Mouse (Mus musculus) naive thymus-derived CD4-positive, alpha-beta T cell, adult 2 months (primary cell): ENCODE results near the gene Zc3h12d.
A peak's percentile ranks its signal among the peaks of the same experiment; 100 is the strongest.

Experiments
- DNase-seq: peaks from one replicate; pipeline ENCODE4 v3.0.0-alpha.2; 2011; ENCODE audit warnings: low read depth

Gene Zc3h12d

DNA sequence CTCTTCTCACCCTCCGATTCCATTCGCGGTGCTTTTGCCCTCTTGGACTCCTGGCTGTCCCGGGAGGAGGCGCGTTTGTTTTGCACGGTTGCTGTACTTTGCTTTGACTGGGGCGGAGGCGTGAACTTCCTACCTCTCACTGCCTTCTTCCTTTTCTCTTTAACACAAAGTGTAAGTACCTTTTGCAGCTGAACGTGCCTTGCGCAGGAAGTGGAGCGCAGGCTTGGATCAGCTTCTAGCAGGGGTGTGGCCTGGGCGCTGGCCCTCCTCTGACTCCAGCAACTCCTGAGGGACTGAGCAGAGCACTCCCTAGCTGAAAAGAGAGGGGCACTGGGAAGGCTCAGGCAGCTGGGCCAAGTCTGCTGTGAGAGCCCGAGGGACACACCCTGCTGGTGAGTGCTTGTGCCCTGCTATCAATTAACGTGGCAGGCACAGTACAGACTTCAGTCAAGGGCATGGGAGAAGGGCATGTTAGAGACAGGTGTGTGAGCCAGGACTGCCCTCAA, at the start of gene Zc3h12d:
Gene Zc3h12d (plus strand): TSS at position 300 of the 506 bp plus-strand sequence.
- DNase-seq = peak; percentile 83

DNA sequence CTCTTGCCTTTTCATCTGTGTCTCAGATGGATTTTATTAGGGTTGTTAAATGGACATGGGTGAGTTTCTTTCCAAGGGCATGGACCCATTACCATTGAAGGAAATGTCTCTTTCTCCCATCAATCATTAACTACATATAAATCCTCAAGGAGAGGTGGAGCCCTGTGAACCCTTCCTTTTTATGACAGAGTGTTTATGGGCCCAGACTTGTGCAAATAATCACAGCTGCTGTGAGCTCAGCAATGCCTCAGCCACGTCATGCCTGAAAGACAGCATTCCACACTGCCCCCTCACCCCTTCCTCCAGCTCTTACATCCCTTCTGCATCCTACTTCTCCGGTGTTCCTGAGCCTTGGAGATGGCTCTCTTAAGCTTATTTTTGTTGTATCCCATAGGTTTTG, 45.0 kb upstream of the Zc3h12d start:
- DNase-seq = no peak

DNA sequence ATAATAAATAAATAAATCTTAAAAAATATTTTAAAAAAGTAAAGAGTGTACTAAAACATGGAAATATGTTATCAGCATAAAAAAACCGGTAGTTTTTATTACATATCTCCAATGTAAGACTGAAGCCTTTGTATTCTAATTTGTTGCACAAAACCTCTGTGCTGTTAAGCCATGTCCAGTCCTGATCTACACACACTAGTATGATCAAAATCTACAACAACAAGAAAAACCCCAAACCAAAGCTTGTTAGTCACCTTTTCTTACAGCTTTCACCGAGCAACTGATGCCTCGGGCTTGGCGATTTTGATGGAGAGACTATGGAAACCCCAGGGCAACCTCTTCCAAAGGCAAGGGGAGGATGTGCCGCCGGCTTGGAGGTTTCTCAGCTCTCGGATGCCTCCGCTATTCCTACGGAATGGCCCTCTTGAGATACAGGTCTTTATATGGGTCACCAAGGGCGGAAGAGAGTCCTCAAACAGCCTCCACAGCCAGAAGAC, 40.0 kb upstream of the Zc3h12d start:
- no peak for DNase-seq

DNA sequence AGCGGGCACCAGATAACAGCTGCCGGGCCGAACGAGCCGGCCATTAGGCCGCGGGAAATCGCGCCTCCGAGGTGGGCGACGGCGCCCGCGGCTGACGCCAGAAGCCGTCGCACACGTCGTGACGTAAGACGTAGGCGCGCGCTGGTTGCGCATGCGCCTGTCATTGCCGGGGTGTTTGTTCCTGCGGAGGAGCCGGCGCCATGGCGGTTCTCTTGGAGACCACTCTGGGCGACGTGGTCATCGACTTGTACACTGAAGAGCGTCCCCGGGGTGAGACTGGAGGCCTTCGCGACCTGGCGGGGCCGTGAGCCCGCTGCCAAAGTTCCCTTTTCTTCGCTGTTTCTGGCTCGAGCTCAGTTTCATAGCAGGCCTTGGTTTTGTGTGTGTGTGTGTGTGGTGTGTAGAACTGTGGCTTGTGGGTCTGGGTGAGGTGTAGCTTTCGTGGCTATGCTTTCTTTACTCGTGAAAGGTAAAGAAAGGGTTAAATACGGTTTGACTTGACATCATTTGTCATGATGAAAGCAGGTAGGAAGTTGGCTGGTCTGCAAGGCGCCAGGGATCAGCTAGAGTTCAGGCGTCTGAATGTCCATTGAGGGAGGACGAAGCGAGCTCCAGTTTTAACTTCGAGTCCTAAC, 39.4 kb upstream of the Zc3h12d start, which contains the start of the genes Ginm1 and Ppil4:
Gene Ginm1 (minus strand): TSS at position 74 of the 635 bp plus-strand sequence.
Gene Ppil4 (plus strand): TSS at position 141 of the 635 bp plus-strand sequence.
- DNase-seq = peak; percentile 94

DNA sequence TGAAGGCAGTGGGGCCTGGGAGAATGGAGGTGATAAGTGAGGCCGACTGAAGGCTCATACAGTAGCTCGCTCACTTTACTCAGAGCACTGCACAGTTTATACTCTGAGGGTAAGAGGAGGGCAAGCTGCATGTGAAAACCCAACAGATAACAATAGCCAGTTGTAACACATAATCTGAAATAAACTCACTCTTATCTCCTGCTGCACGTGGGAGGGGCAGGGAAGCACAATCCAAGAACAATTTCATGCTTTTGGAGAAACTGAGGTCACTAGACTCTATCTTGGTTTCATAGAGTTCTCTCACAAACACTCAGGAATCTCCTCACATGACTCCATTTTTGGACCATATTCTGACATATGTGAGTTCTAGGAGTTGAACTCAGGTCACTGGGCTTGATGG, 31.0 kb upstream of the Zc3h12d start:
- DNase-seq = no peak

DNA sequence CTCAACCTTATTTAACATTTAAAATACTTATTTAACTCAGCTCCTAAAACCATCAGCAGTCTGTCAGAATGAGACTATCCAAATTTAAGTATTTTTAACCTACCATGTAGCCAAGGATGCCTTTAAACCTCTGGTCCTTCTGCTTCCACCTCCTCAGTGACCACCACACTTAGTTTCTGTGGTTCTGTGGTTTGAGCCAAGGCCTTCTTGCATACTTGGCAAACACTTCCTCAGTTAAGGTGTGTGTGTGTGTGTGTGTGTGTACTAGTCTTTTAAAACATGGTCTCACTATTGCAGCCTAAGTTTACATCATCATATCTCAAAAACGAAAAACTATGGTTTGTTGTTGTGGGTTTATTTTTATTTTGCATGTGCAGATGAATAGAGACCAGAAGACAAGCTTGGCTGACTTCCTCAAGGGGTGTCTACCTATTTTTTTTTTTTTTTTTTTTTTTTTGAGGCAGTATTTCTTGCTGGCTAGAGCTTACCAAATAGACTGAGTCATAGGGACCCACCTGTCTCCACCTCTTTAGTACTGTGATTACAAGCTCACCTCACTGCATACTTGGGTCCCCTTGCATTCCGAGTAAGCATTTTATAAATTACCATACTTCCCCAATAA, 29.6 kb upstream of the Zc3h12d start:
- no peak for DNase-seq

DNA sequence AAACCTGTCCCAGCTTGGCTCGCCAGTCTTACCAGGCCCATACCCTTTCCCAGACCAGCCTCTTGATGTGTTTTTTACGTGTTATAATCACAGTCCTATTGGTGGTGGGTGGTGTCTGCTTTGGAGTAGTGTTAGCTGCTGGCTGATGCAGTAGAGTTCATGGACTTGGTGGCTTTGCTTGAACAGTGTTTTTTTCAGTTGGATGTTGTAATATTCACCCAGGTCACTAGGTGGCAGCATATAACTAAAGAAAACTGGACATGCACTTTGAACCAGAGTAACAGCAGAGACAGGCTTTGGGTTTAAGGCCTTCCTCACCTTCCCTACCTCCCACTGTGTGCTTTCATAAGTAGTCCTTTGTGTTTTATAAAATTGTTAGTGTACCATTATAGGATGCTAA, 22.3 kb upstream of the Zc3h12d start:
- DNase-seq = peak; percentile 88

DNA sequence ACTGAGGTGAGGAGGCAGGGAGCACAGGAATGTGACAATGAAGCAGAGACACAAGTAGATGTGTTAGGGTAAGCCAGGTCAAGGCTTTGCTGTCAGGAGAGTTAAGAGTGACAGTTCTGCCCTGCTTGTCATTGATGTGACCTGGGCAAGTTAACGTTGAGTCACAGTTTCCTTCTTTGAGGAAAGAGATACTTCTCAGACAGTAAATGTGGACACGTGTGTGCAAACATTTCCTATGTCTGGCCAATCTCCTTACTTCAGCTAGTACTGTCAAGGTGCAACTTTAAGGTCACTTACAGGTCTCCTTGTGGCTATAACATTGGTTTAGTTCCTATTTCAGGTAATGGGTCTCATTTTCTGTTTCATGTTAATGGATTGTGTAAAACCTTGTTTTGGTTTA, 15.8 kb upstream of the Zc3h12d start:
- no peak for DNase-seq

DNA sequence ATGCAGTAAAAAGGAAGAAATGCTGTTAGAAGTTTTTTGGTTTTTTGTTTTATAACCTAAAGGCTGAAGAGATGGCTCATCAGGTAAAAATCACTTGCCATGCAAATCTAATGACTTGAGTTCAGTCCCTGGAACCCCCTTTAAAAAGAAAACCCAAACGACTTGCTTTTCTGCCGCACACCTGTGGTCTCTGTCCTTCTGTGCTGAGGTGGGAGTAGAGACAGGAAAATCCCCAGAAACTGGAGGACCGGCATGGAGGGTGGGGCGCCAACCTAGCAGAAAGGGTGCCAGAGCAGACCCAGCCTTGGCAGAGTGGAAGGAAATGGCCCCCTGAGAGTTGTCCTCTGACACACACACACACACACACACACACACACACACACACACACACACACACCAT, 13.6 kb upstream of the Zc3h12d start:
- DNase-seq = no peak

DNA sequence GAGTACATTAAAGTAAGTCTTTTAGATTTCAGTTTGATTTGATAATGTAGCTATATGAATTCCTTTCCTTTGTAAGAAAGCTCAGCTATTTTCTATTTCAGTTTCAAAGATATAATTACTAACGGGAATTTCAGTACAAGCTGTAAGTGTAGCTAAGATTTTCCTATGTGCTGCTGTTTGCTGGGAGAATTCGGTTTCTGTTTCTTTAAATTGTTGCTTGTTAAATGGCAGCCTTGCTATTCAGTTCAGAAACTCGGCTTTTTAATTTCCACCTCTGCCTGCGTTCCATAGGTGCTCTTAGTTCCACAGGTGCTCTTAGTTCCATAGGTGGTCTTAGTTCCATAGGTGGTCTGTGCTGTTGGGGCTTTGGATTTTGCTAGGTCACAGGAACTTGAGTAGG, 13.1 kb upstream of the Zc3h12d start:
- DNase-seq = no peak

DNA sequence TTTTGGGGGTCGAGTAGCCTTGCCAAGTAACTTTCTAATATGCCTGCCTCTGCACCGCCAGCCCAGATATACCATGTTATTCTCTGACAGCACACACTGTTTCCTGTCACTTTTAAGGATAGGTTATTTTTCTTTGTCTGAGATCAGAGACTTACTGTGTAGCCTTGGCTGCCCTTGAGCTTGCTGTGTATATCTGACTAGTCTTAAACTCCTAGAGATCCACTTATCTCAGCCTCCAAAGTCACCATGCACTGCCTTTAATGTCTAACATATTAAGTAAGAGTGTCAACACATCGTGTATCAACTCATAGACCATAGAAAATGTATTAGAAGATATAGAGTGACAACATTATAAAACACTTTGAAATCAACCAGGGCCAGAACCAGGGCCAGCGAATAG, 12.7 kb upstream of the Zc3h12d start:
- peak; percentile 44 for DNase-seq

DNA sequence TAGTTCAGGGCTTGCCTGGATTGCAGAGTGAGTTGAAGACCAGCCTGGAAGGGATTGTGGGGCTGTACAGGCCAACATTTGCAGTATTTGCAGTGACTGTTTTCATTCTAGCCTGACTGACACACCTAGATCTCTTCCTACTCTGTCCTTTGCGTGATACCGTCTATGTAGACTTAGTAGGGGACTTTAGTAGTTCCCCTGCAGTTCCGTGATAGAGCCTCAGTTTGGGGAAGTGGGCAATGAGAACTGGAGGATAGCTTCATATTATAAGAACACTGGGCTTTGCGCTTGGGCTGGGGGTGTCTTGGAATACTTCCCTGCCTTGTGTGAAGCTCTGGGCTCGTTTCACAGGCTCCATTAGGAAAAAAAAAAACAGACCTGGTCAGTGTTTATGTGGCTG, 12.1 kb upstream of the Zc3h12d start:
- DNase-seq = no peak

DNA sequence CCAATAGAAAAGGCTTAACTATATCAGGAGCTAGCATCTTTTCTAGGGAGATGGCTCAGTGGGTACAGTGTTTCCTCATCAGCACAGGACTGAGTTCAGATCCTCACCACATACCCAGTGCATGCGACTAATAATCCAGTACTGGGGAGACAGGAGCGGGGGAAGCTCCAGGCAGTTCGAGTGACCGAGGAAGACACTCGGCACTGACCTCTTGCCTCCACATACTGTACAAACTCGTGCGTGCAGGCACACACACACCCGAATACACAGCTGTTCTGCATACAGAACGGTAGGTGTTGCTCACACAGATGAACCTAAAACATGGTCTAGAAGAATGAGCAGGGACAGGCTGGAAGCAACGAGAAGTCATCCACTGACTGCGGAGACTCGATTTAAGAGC, 10.3 kb upstream of the Zc3h12d start:
- DNase-seq = no peak

DNA sequence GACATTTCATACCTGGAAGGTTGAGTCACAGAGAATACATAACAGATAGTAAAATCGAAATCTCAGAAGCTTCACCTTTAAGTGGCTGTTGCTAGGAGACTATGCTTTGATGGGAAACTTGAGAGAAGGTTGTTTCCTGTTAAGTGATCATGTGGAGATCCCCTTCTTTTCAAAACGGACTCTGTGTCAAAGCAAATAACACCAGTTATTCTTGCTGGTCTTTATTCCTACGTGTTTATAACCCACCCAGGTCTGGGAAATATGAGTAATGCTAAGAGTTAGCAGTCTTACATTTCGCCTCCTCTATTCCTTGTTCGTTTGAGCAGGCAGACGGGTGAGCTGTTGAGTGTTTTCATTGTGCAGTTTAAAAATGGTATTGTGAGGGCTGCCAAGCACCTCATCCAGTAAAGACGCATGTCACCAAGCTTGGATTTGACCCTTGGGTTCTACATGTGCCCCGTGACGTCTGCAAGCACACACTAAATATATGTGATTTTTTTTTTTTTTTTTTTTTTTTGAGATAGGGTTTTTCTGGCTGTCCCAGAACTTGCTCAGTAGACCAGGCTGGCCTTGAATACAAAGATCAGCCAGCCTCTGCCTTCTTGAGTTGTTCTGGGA, 7.5 kb upstream of the Zc3h12d start:
- peak; percentile 89 for DNase-seq

DNA sequence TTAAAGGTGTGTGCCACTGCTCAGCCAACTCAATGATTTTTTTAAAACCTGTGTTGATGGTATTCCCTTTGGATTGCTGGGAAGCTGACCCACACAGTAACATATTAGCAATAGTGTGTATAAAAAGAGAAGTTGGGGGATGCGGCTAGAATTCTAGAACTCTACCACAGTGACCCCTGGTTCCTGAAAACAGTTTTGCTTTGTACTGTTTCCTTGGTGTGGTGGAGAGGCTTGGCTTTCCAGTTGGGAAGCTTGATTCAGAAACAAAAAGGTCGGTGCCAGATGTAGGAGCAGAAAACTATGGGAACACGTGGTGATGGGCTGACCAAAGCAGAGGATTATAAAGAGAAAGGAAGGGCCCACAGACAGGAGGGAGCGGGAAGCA, 7.0 kb upstream of the Zc3h12d start:
- DNase-seq = no peak

DNA sequence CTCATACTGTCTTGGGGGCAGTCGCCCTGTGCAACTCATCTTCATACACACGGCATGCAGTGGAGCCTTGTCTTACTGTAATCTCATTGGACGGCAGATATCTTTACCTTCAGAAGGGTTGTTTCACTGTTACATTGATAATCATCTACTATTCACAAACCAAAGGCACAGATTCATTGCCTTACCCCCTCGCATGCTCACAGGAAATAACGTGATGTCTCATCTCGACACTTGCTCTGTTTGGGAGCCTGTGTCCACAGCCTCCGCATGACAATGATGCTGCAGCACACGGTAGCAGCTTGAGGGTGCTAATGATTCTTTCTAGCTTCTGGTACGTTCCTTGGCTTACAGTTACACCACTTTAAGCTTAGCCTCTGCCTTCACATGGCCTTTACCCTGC, 6.2 kb upstream of the Zc3h12d start:
- DNase-seq = peak; percentile 74

DNA sequence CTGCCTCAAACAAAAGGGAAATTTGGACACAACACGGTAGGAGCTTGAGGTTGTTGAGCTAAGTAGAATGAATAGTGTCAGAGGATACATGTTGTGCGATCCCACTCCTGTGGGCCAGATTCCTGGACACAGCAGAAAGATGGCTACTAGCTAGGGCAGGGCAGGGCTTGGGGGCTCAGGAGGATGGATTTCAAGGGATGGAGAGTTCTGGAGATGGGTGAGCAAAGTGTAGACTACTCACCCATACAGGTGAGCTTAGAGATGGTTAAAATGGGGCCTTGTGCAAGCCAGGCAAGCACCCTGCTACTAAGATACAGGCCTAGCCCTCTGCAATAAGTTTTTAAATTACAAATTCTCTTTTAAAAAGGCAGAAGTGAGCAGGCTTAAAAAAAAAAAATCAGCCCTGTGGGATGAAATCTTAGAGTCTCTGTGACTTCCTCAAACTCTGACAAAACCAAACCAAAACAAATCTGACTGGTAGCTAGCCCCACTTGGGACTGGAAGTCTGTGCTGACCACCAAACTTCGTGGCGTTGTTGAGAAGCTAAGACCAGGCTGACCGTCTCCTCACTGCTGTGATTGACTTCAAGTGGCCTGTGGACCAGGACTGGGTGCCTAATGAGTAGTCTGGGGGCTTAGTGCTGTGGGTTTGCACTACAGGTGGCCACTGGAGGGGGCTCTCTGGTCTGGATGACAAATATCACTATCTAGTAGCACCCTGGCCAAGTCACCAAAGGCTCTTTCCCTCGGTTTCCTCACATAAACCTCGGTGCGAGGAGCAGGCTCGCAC, 1.3 kb downstream of the Zc3h12d start:
- DNase-seq = peak; percentile 42

DNA sequence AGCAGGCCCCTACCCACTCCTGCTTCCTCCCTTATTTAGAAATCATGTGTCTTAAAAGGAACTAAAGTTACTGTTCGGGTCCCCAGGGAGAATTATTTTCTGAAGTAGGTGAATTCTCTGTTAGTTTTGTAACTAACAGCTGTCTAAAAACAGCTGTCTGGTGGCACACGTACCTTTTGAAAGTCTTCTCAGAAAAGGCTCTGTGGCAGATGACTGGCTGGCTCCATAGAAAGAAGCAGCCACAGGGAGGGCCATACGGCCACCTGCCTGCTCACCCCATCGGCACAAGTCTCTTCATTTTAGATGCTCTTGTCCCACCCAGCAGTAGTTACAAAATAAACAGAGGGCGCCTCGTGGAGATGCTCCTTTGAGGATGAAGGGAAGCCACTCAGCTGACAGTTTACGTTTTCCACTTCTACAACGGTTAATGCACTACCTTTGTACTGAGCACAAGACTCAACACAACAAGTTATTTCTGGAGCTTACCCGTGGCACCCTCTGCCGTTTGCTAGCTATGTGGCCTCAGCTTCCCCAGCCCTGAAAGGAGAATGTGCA, 2.5 kb downstream of the Zc3h12d start:
- peak; percentile 72 for DNase-seq

DNA sequence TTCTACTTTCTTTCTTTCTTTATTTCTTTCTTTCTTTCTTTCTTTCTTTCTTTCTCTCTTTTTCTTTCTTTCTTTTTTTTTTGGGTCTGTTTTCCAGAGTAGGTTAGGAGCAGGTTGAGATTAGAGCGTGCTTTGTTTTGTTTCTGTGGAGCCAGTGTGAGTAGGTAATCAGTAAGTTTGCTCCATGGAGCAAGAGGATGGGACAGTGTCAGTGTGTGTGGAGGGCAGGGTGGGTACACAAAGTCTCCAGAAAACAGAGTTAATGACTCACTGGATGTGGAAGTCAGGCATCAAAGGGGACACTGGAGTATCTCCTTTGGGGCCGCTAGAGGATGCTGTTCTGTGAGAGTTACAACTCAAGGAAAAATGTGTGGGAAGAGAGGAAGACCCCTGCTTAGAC, 4.6 kb downstream of the Zc3h12d start:
- DNase-seq = no peak

DNA sequence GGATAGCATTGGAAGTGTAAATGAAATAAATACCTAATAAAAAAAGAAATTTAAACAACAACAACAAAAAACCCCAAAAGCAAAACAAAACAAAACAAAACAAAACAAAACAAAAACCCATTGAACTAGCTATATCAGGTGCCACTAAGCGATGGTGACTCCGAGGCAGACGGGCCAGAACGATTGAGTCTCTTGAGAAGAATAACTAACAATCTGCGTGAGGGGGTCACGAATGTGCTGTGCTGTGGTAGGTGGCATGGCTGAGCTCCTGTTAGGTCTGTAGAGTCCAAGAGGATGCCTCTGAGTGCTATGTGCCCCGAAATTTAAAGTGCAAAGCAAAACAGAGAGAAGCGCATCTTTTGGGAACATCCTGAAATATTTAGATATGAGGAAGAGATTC, 5.2 kb downstream of the Zc3h12d start:
- DNase-seq = no peak

DNA sequence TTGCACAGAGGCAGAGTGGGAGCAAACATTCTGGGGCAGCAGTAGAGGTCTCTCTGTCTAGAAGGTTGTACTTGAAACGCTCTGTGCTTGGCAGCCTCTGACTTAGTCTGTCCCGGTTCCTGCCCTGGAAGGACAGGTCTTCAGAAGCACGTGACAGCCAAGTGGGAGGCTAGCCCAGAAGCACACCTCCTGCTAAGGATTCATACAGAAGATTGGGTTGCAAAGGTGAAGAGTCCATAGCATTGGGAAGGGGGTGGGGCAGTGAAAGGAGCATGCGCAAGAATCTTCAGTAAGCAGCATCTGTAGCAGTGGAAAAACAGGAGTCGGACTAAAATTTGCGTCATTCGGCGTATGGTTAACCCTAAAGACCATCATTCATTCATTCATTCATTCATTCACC, 5.8 kb downstream of the Zc3h12d start:
- no peak for DNase-seq

DNA sequence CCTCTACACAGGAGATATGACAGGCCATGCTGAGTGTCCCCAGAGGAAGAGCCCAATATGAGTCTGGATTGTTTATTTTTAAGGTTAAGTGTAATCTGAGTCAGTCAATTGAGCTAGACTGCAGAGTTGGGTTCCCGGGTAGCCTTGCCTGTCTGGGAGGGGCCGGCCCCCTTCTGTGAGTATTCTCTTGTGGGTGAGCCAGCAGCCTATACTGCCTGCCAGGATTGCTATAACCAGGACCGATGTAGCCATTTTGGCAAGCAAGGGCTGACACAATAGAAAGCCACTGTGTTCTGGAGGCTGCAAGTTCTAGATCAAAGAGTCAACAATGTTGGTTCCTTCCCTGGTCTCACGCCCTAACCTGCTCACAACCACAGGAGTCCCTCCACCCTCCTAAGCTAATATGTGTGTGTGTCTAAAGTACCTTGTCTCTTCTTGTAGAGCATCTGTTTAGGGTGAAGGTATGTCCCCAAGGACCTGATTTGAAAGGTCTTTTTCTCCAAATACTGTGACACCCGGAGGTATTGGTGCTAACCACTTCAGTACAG, 6.7 kb downstream of the Zc3h12d start:
- no peak for DNase-seq
